Mouse (Mus musculus): Measurements from ENCODE around the gene Mfsd4b3.
"Not testable (repeated sequence)": the region's sequence is repeated elsewhere in the genome, so short reads cannot be mapped to it uniquely, and the experiment has no call there.

The Mfsd4b3 gene

GRCm38 (mm10) chr10:39926616-39927139 lies 33.3 kb downstream of the Mfsd4b3 start, which contains the start of gene Mfsd4b2:
Mfsd4b2 (minus strand) TSS chr10:39926923.
- no peak for DNase-seq (ENCODE audit: low read depth in 1 of 2, low spot score in 2 of 2)

GRCm38 (mm10) chr10:39924556-39924955 lies 35.4 kb downstream of the Mfsd4b3 start:
- not testable (repeated sequence) for DNase-seq (ENCODE audit: low read depth in 1 of 2, low spot score in 2 of 2)

- DNase-seq (ENCODE audit: low read depth in 1 of 2, low spot score in 2 of 2), result no peak
Observed at GRCm38 (mm10) chr10:39912616-39913015, 47.3 kb downstream of the Mfsd4b3 start.

DNA sequence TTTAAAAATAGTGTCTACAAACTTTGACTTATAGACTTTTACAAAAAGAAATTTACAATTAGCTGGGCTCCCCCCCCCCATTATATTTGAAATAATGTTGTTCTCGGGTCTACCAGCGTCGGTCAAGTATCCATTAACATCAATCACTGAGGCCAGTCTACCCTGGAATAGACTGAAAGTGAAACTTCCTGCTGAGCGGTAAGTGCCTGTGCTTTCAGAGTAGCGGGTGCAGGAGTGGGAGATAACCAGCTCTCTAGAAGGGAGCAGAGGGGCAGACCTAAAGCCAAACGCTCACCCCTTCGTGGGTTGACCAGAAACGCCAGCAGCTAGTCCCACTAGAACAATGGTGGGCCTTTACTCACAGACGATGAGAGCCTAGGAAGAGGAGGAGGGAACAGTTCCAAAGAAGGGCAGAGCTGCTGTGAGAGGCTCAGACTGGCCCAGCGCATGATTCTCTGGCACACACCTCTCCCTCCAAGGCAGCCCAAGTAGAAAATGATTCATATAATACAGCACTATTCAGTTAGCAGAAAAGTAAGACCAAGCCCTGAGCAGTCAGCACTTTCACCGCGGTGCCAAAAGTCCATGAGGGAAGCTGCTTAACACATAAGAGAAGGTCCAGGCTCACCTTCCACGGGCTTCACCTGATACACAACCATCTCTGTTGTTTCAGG lies 51.0 kb downstream of the Mfsd4b3 start:
- DNase-seq (ENCODE audit: low read depth in 1 of 2, low spot score in 2 of 2), result no peak

DNA sequence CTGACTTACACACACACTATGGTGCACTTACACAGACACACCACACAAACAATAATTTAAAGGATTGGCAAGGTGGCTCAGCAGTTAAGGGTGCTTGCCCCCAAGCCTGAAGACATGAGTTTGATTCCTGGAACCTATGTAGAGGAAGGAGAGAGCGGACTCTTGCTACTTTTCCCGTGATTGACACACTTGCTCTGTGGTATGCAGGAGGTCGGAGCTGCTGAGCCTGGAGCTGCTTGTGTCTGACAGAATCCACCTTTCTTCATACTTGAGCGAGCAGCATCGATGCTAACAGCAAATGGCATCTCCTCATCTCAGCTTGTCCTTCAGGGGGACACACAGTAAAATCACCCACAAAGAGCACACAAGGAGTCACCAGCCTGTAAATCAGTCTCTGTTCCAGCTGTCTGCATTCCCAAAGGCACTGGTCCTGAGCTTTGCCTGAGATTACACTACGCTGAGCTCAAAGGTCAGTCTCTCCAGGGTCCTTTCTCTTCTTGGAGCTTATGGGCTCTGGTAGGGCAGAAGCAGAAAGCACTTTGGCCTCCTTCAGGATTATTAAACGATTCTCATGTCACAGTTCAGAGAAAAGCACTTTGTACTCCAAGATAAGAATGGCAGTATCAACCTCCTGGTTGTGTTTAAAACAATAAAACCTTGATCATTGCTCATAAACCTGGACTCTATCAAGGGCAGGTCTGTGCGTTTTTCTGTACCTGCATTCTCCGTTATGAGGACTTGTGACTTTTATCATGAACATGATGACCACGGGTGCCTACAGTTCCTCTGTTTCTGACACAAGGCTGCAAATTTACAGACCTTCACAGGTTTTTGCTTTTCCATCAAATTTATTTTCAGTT lies 52.9 kb downstream of the Mfsd4b3 start:
- DNase-seq (ENCODE audit: low read depth in 1 of 2, low spot score in 2 of 2), result no peak

- DNase-seq (ENCODE audit: low read depth in 1 of 2, low spot score in 2 of 2), result no peak
Observed at GRCm38 (mm10) chr10:39904191-39904590, 55.8 kb downstream of the Mfsd4b3 start.

- peak; percentile 29 to 51 for DNase-seq (ENCODE audit: low read depth in 1 of 2, low spot score in 2 of 2)
Observed at GRCm38 (mm10) chr10:39898874-39899371, 61.0 kb downstream of the Mfsd4b3 start, which contains the start of gene Mfsd4b4. Mfsd4b4 (minus strand) TSS chr10:39899238.

Data from monocyte, adult 2 months (primary cell).